In genomic region chr8:57321898-57322895, GRCm38 (mm10) we compare ENCODE assay signal across 9 mouse cellular contexts. TPM values are rescaled to one million over a fixed set of nuclear protein-coding genes. Genes with fewer than 3 reads are reported as not detected.
DNase-seq lines count a peak whose midpoint lies in the region; ATAC-seq and TF ChIP-seq lines count a peak whose summit lies in the region.
"Had no signal": no experiment of that assay in that cellular context is flagged by ENCODE, and none has a peak within 500 bp of the region (broad histone marks: within the 10 kb centered on the region; RNA-seq: fewer than 3 reads in every experiment).

No protein-coding gene starts in this region.

- TF ChIP-seq EP300 in liver, postnatal 0 days (IDR thresholded peaks at IDR 0.05; ENCODE audit: low read depth), result no peak

- no peak overlapping the region for H3K9ac ChIP-seq in ES-E14 (ENCODE audit: insufficient read depth, low read depth, low read length, poor library complexity, severe bottlenecking)
- peak overlapping the region; percentile 58 for H3K9ac ChIP-seq in liver, postnatal 0 days (replicated peaks)

- no peaks in the 10 kb centered on the region for H3K9me3 ChIP-seq in ES-E14 (ENCODE audit: control insufficient read depth, insufficient read depth, low read depth, low read length)
- H3K9me3 ChIP-seq in liver, postnatal 0 days (ENCODE audit: low read length), result no peaks in the 10 kb centered on the region

- no peak for DNase-seq in ES-E14 (ENCODE audit: low read depth, low spot score)
- DNase-seq in embryo, embryonic 9.5 days (ENCODE audit: extremely low spot score), result peak; percentile 61
- peak; percentile 62 to 64 for DNase-seq in heart, postnatal 14 days
- DNase-seq in liver, postnatal 0 days, result no peak
- no peak for DNase-seq in left cerebral cortex, adult 2 months (ENCODE audit: extremely low spot score in 1 of 2, low spot score in 2 of 2)
- no peak for DNase-seq in cerebellum, adult 11 months
- DNase-seq in layer of hippocampus, postnatal 25 days (ENCODE audit: extremely low spot score in 1 of 2, low spot score in 1 of 2), result no peak
- DNase-seq in lung, postnatal 10 days, result no peak
- DNase-seq: layer of hippocampus, adult 9-11 months had no signal

- H3K4me3 ChIP-seq in ES-E14 (ENCODE audit: insufficient read depth in 1 of 2, low read depth in 1 of 2, low read length in 2 of 2, poor library complexity in 1 of 2, severe bottlenecking in 1 of 2), result peak overlapping the region; percentile 23 to 45; a peak in 3 of 4 replicates
- H3K4me3 ChIP-seq in liver, postnatal 0 days (ENCODE audit: low read depth, low read length), result peak overlapping the region; percentile 40
- no peak overlapping the region for H3K4me3 ChIP-seq in left cerebral cortex, adult 2 months

- H3K27me3 ChIP-seq in liver, postnatal 0 days (ENCODE audit: insufficient read depth, low read length), result peaks cover 86% of the 10 kb centered on the region

- peaks cover 0 to 4% of the 10 kb centered on the region in 2 experiments; a peak in 2 of 4 replicates for H3K4me1 ChIP-seq in ES-E14 (ENCODE audit: control insufficient read depth in 2 of 2, insufficient read depth in 2 of 2, low read length in 2 of 2, poor library complexity in 1 of 2)
- peaks cover 3% of the 10 kb centered on the region; the same call in 1 of the 2 replicates for H3K4me1 ChIP-seq in liver, postnatal 0 days (ENCODE audit: insufficient read depth)

- no peak for ATAC-seq in liver, postnatal 0 days

- intact Hi-C loops in heart, postnatal 14 days (cut with DNase I), result loop anchor here (10.0 kb wide), 1 partner anchor 193 kb away; the partner anchor contains the start of gene Hmgb2
- intact Hi-C loops in left cerebral cortex, adult 2 months (cut with DNase I), result no loop called here

- peak overlapping the region; percentile 55 for H3K4me2 ChIP-seq in liver, postnatal 0 days (ENCODE audit: low read depth, low read length)

- no peak for TF ChIP-seq CTCF in liver, postnatal 0 days (IDR thresholded peaks at IDR 0.05; ENCODE audit: low read depth)
- TF ChIP-seq CTCF in left cerebral cortex, adult 2 months (IDR thresholded peaks at IDR 0.05), result no peak

- H3K36me3 ChIP-seq in ES-E14 (ENCODE audit: control insufficient read depth, insufficient read depth, low read length, poor library complexity, severe bottlenecking), result no peaks in the 10 kb centered on the region
- no peaks in the 10 kb centered on the region for H3K36me3 ChIP-seq in liver, postnatal 0 days (replicated peaks; ENCODE audit: insufficient read depth, low read length)

- no peak overlapping the region for H3K27ac ChIP-seq in ES-E14 (ENCODE audit: insufficient read depth, low read depth, low read length, poor library complexity, severe bottlenecking)
- H3K27ac ChIP-seq in liver, postnatal 0 days (ENCODE audit: low read depth), result peak overlapping the region; percentile 30; the same call in 1 of the 2 replicates
- H3K27ac ChIP-seq in left cerebral cortex, adult 2 months, result no peak overlapping the region

- WGBS in liver, postnatal 0 days (ENCODE audit: insufficient replicate concordance), result 1% methylated on average over 61 of the region's 64 CpGs

- in situ Hi-C loops in ES-E14 (cut with MboI; ENCODE audit: low sequenced_read_pairs in 2 of 2, unreplicated experiment in 2 of 2), result no loop called here

TF ChIP-seq in ES-E14, 5 proteins besides CTCF, POLR2A, EP300 and RAD21:
- no peak for TF ChIP-seq MAFK (IDR thresholded peaks at IDR 0.05; ENCODE audit: insufficient read depth, low read depth, low read length)
- no peak for TF ChIP-seq ZC3H11A (IDR thresholded peaks at IDR 0.05; ENCODE audit: borderline replicate concordance, low read depth, low read length)
- TF ChIP-seq ZNF384 (IDR thresholded peaks at IDR 0.05; ENCODE audit: low read depth, low read length), result no peak
- no peak for TF ChIP-seq HCFC1 (IDR thresholded peaks at IDR 0.05; ENCODE audit: borderline replicate concordance, insufficient read depth, low read length)
- TF ChIP-seq CHD2 (IDR thresholded peaks at IDR 0.05; ENCODE audit: low read depth, low read length), result no peak

RNA-seq across cellular contexts. Expression of gene Hand2, which starts 1.4 kb away (rescaled TPM):
- 0.18 TPM in 1 of 2 replicates, not detected in the other for total RNA-seq in ES-E14 (2012; rRNA removed)
- total RNA-seq in heart, postnatal 14 days (2021), result 10 to 100 TPM; 74.2 to 78.6 TPM
- 0.69 and 0.70 TPM in 2 replicates for polyA plus RNA-seq in liver, postnatal 0 days (2015; fragmentation: Nextera tagmentation; extraction: Ambion mirVana)
- not detected for total RNA-seq in left cerebral cortex, adult 2 months (2021)
- total RNA-seq in layer of hippocampus, postnatal 25 days (2021), result not detected

Comparison
In these comparisons a context has a peak if more than half of its experiments do, and no peak if none do; other contexts are left out.
1. DNase-seq: peak in embryo, embryonic 9.5 days (single experiment) and heart, postnatal 14 days (2 of 2); none in ES-E14 (single experiment), liver, postnatal 0 days (single experiment), left cerebral cortex, adult 2 months (0 of 2), cerebellum, adult 11 months (single experiment), layer of hippocampus, postnatal 25 days (0 of 2) and lung, postnatal 10 days (single experiment).
2. RNA of gene Hand2, which starts 1.4 kb away (total RNA-seq): 74.2 to 78.6 TPM in heart, postnatal 14 days; 0.18 TPM in ES-E14, not detected in left cerebral cortex, adult 2 months and not detected in layer of hippocampus, postnatal 25 days; every median in the first group is over 10 times any median in the second.